Mouse (Mus musculus) R1 (cell line): ENCODE results near the gene A430089I19Rik.
"Not testable (repeated sequence)": the region's sequence is repeated elsewhere in the genome, so short reads cannot be mapped to it uniquely, and the experiment has no call there.

Experiments used
- DNase-seq: peaks from one replicate; pipeline ENCODE4 v3.0.0-alpha.2; 2018; ENCODE audit warnings: low read depth, low spot score

A430089I19Rik gene

GRCm38 (mm10) chr5:94306696-94307095, at the start of gene A430089I19Rik:
Gene A430089I19Rik (minus strand): TSS chr5:94306796.
- DNase-seq, result not testable (repeated sequence)

GRCm38 (mm10) chr5:94339449-94339848, 32.9 kb upstream of the A430089I19Rik start, which contains the start of gene AA792892:
Gene AA792892 (plus strand): TSS chr5:94339749.
- not testable (repeated sequence) for DNase-seq

GRCm38 (mm10) chr5:94314135-94314534, 7.5 kb upstream of the A430089I19Rik start, which contains the start of gene Gm6502:
Gene Gm6502 (plus strand): TSS chr5:94314435.
- not testable (repeated sequence) for DNase-seq
